In the genomic region with DNA sequence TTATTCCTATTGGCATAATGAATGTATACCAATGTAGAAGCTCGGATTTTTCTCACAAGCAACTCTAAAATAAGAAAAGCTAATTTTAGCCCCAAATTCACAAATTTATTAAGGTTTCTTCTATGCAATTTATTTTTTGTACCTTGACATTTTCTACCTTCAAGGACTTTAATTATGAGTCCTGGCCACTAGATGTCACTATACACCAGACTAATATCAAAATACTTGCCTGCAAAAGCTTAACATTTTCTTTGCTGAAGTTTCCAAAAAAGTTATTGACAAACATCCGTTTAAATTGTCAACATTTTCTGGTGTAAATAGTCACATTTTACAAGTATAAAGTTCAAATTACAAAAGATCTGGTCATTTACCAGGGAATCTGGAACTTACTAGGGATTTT, we compare ENCODE assay signal across 12 mouse cellular contexts.
DNase-seq lines count a peak whose midpoint lies in the region; ATAC-seq and TF ChIP-seq lines count a peak whose summit lies in the region.
"Had no signal": no experiment of that assay in that cellular context is flagged by ENCODE, and none has a peak within 500 bp of the region (broad histone marks: within the 10 kb centered on the region; RNA-seq: fewer than 3 reads in every experiment).

No protein-coding gene starts in this region.

- H3K4me2 ChIP-seq in hindbrain, embryonic 14.5 days (replicated peaks) = no peak overlapping the region
- H3K4me2 ChIP-seq in hindbrain, embryonic 16.5 days (ENCODE audit: low read length) = no peak overlapping the region
- no peak overlapping the region for H3K4me2 ChIP-seq in kidney, embryonic 16.5 days (replicated peaks; ENCODE audit: low read depth, low read length)
- H3K4me2 ChIP-seq: heart, embryonic 15.5 days; liver, embryonic 15.5 days had no signal

- 8% methylated on average over 2 of the region's 2 CpGs for WGBS in hindbrain, embryonic 14.5 days
- WGBS in hindbrain, embryonic 16.5 days = 9% methylated on average over 2 of the region's 2 CpGs
- WGBS in lung, adult 2 months = 2% methylated on average over 2 of the region's 2 CpGs
- WGBS in cerebellum, adult 2 months = 4% methylated on average over 2 of the region's 2 CpGs
- WGBS in kidney, embryonic 16.5 days = 8% methylated on average over 2 of the region's 2 CpGs

- TF ChIP-seq CTCF in lung, adult 2 months (IDR thresholded peaks at IDR 0.05; ENCODE audit: insufficient read depth, low read length) = no peak
- no peak for TF ChIP-seq CTCF in cerebellum, adult 2 months (IDR thresholded peaks at IDR 0.05; ENCODE audit: borderline replicate concordance, insufficient read depth, low read depth, low read length)

- no peaks in the 10 kb centered on the region for H3K4me1 ChIP-seq in hindbrain, embryonic 14.5 days (replicated peaks; ENCODE audit: control insufficient read depth, insufficient read depth, low read length)
- H3K4me1 ChIP-seq in hindbrain, embryonic 16.5 days (ENCODE audit: control insufficient read depth, insufficient read depth, low read depth, low read length) = no peaks in the 10 kb centered on the region
- H3K4me1 ChIP-seq in lung, adult 2 months (ENCODE audit: control insufficient read depth, insufficient read depth, low read length) = no peaks in the 10 kb centered on the region
- no peaks in the 10 kb centered on the region for H3K4me1 ChIP-seq in cerebellum, adult 2 months (ENCODE audit: control insufficient read depth, insufficient read depth, low read length)
- no peaks in the 10 kb centered on the region for H3K4me1 ChIP-seq in kidney, embryonic 16.5 days (ENCODE audit: insufficient read depth, low read length)
- H3K4me1 ChIP-seq: heart, embryonic 15.5 days; liver, embryonic 15.5 days had no signal

- H3K27me3 ChIP-seq in hindbrain, embryonic 14.5 days (ENCODE audit: control insufficient read depth, insufficient read depth, low read length) = no peaks in the 10 kb centered on the region
- no peaks in the 10 kb centered on the region for H3K27me3 ChIP-seq in hindbrain, embryonic 16.5 days (replicated peaks; ENCODE audit: control insufficient read depth, insufficient read depth, low read length)
- no peaks in the 10 kb centered on the region for H3K27me3 ChIP-seq in cerebellum, adult 2 months (ENCODE audit: control insufficient read depth, insufficient read depth, low read length)
- no peaks in the 10 kb centered on the region for H3K27me3 ChIP-seq in kidney, embryonic 16.5 days (ENCODE audit: insufficient read depth, low read length)
- H3K27me3 ChIP-seq: heart, embryonic 15.5 days; liver, embryonic 15.5 days had no signal

- no peak overlapping the region for H3K9ac ChIP-seq in hindbrain, embryonic 14.5 days
- no peak overlapping the region for H3K9ac ChIP-seq in hindbrain, embryonic 16.5 days (ENCODE audit: low read depth, low read length)
- no peak overlapping the region for H3K9ac ChIP-seq in kidney, embryonic 16.5 days (replicated peaks; ENCODE audit: low read length)
- H3K9ac ChIP-seq: heart, embryonic 15.5 days; liver, embryonic 15.5 days had no signal

- no peaks in the 10 kb centered on the region for H3K36me3 ChIP-seq in hindbrain, embryonic 14.5 days (replicated peaks; ENCODE audit: control insufficient read depth, insufficient read depth)
- H3K36me3 ChIP-seq in hindbrain, embryonic 16.5 days (ENCODE audit: control insufficient read depth, insufficient read depth, low read length) = no peaks in the 10 kb centered on the region
- H3K36me3 ChIP-seq in kidney, embryonic 16.5 days (ENCODE audit: insufficient read depth, low read length) = no peaks in the 10 kb centered on the region
- H3K36me3 ChIP-seq: heart, embryonic 15.5 days; liver, embryonic 15.5 days had no signal

- no peak overlapping the region for H3K27ac ChIP-seq in hindbrain, embryonic 14.5 days
- no peak overlapping the region for H3K27ac ChIP-seq in hindbrain, embryonic 16.5 days (ENCODE audit: low read depth, low read length)
- H3K27ac ChIP-seq in cerebellum, adult 2 months (ENCODE audit: insufficient read depth, low read length) = no peak overlapping the region
- no peak overlapping the region for H3K27ac ChIP-seq in kidney, embryonic 16.5 days (ENCODE audit: low read length)
- H3K27ac ChIP-seq: heart, embryonic 15.5 days; liver, embryonic 15.5 days had no signal

- no peak for ATAC-seq in hindbrain, embryonic 14.5 days (ENCODE audit: low FRiP score)
- no peak for ATAC-seq in hindbrain, embryonic 16.5 days
- ATAC-seq in kidney, embryonic 16.5 days (ENCODE audit: low FRiP score, low TSS enrichment) = no peak

- no peaks in the 10 kb centered on the region for H3K9me3 ChIP-seq in hindbrain, embryonic 14.5 days (ENCODE audit: control insufficient read depth, low read length)
- no peaks in the 10 kb centered on the region for H3K9me3 ChIP-seq in hindbrain, embryonic 16.5 days (ENCODE audit: control insufficient read depth, low read length)
- no peaks in the 10 kb centered on the region for H3K9me3 ChIP-seq in kidney, embryonic 16.5 days (ENCODE audit: low read length)
- H3K9me3 ChIP-seq: heart, embryonic 15.5 days; liver, embryonic 15.5 days had no signal

- TF ChIP-seq POLR2A in lung, adult 2 months (IDR thresholded peaks at IDR 0.05; ENCODE audit: borderline replicate concordance, extremely low read depth, low read depth, low read length) = no peak
- TF ChIP-seq POLR2A in cerebellum, adult 2 months (IDR thresholded peaks at IDR 0.05; ENCODE audit: borderline replicate concordance, insufficient read depth, low read length) = no peak

- peak; percentile 70 for DNase-seq in hindbrain, embryonic 14.5 days (ENCODE audit: low spot score)
- peak; percentile 30 for DNase-seq in lung, postnatal 36 days
- DNase-seq in lung, adult 2 months = no peak
- DNase-seq in brain, adult 2 months (ENCODE audit: low read depth, low spot score) = peak; percentile 22
- DNase-seq in retina, postnatal 1 day = peak; percentile 23
- DNase-seq in cerebellum, adult 2 months = no peak
- DNase-seq: cerebellum, adult 18-20 months; kidney, postnatal 4 days had no signal

- no peak overlapping the region for H3K4me3 ChIP-seq in hindbrain, embryonic 14.5 days (replicated peaks; ENCODE audit: low read length)
- H3K4me3 ChIP-seq in hindbrain, embryonic 16.5 days (ENCODE audit: low read length) = no peak overlapping the region
- no peak overlapping the region for H3K4me3 ChIP-seq in lung, adult 2 months (replicated peaks; ENCODE audit: extremely low read depth, low read depth, low read length)
- no peak overlapping the region for H3K4me3 ChIP-seq in cerebellum, adult 2 months (replicated peaks; ENCODE audit: insufficient read depth, low read depth, low read length)
- no peak overlapping the region for H3K4me3 ChIP-seq in kidney, embryonic 16.5 days (ENCODE audit: low read length)
- H3K4me3 ChIP-seq: heart, embryonic 15.5 days; liver, embryonic 15.5 days had no signal

Comparison
In these comparisons a context has a peak if more than half of its experiments do, and no peak if none do; other contexts are left out.
1. DNase-seq: peak in hindbrain, embryonic 14.5 days (single experiment), lung, postnatal 36 days (single experiment), brain, adult 2 months (single experiment) and retina, postnatal 1 day (single experiment); none in lung, adult 2 months (single experiment) and cerebellum, adult 2 months (0 of 2).